Mouse (Mus musculus) layer of hippocampus, adult 2 months (tissue): ENCODE measurements at regions not wholly inside any gene's neighbourhood (a gene's known extent, or its start where the extent isn't known, plus 50 kb on each side); places are given as distances from the start of the nearest gene placed in this dataset.

Source experiments
- DNase-seq, 2 experiments: peaks; one replicate each; pipeline ENCODE4 v3.0.0; 2022; ENCODE audit warnings: low spot score in 2 of 2
- H3K27ac ChIP-seq: fragments of 200-600 bp; 2 replicates; pipeline ENCODE4 v1.8.1; 2022
- H3K4me3 ChIP-seq: fragments of 200-600 bp; 2 replicates; pipeline ENCODE4 v1.8.1; 2022; ENCODE audit warnings: mild to moderate bottlenecking
- CTCF ChIP-seq: fragments of 200-600 bp; conservative IDR thresholded peaks from 2 replicates; pipeline ENCODE4 v1.8.1; 2022; ENCODE audit warnings: antibody characterized with exemption, mild to moderate bottlenecking, moderate library complexity

GRCm38 (mm10) chr16:87783561-87784304, 85.0 kb downstream of the Bach1 start:
- TF ChIP-seq CTCF = no peak
- DNase-seq = no peak
- Histone ChIP-seq H3K4me3 (peak overlapping the region; percentile 12; the same call in 1 of the 2 replicates), H3K27ac (peak overlapping the region; percentile 53)

DNA sequence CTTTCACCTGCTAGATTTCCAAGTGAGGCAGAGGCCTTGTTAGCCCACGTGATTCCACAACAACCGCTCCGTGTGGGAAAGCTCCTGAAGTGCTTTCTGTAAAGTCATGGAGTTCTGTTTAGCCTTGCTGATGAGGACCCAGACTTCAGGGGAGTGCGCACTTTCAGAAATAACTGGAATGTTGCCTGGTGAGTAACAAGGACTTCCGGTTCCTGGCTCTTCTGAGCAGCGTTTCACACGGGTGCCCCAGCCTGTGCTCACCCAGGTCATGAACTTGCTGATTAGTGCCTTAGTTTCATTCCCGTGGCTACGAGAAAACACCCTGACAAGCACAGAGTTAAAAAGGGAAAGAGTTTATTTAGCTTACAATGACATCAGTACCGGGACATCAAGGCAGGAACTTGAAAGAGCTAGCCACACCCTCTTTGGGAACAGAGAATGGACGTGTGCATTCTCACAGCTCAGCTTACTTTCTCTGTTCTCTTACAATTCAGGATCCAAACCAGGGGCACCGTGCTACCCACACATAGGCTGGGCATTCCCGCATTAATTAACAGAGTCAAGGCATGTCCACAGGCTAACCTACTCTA, 85.8 kb downstream of the Bach1 start:
- DNase-seq = no peak
- H3K27ac ChIP-seq = peak overlapping the region; percentile 53

DNA sequence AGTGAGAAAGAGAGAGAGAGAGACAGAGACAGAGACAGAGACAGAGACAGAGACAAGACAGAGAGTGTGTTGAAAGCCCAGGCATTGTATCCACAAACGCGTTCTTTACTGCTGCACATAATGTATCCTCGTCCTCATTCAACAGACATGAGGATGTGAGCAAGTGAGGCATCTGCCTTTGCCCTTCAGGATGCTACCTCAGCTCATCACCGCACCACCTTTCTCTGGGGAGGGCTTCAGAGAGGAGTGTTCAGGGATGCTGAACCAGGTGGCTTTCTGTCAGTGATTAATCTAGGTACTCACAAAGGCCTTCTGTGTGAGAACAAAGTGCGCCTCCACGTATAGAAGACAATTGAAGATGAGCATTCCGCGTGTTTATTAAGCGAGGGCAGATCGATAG, 90.8 kb downstream of the Bach1 start:
- H3K27ac ChIP-seq = no peak overlapping the region
- no peak overlapping the region for H3K4me3 ChIP-seq
- no peak for DNase-seq
- no peak for TF ChIP-seq CTCF

More for the DNA sequence above, 85.8 kb downstream of the Bach1 start:
- no peak for TF ChIP-seq CTCF
- H3K4me3 ChIP-seq = peak overlapping the region; percentile 12; the same call in 1 of the 2 replicates

- H3K27ac ChIP-seq = no peak overlapping the region
- DNase-seq = no peak
- H3K4me3 ChIP-seq = no peak overlapping the region
- no peak for TF ChIP-seq CTCF
Measured at GRCm38 (mm10) chr16:87789957-87790356, 91.2 kb downstream of the Bach1 start.

DNA sequence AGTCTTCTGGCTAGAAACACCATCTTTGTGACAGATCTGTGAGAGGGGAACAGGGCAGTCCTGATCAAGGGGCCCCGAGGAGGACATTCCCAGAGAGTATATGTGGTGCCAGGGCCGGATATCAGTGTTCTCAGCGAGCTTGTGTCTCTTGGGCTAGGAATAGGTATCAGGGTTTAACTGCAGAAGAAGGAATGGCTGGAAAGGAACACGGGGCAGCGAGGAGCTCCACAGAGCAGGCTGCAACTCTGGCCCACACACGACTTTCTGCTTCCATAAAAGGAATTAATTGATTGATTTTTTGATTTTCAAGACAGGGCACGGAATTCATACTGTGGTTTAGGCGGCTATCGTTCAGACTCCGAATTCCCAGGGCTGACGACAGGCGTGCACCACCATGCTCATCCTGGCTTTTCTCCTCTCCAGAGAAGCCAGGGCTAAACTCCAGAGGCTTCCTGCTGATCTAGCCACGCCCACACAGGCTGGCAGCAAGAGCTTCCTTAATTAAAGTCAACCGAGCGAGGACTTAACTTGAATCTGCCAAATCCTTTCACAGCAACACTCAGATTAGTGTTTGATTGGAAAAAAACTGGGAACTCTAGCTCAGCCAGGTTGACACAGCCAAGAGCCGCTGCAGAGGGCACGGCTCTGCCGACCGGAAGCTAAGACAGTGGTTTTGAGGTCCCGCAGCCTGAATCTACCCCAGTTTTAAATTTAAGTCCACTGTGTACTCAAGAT, 97.9 kb downstream of the Bach1 start:
- no peak for TF ChIP-seq CTCF
- DNase-seq = peak; percentile 27 to 29
- Histone ChIP-seq H3K4me3 (peak overlapping the region; percentile 45), H3K27ac (0 out of 2 replicates have a peak overlapping the region, but pooled peaks have one; percentile 7)

GRCm38 (mm10) chr16:87802317-87802716, 103.6 kb downstream of the Bach1 start:
- TF ChIP-seq CTCF = no peak
- DNase-seq = no peak
- Histone ChIP-seq H3K27ac (no peak overlapping the region), H3K4me3 (no peak overlapping the region)

DNA sequence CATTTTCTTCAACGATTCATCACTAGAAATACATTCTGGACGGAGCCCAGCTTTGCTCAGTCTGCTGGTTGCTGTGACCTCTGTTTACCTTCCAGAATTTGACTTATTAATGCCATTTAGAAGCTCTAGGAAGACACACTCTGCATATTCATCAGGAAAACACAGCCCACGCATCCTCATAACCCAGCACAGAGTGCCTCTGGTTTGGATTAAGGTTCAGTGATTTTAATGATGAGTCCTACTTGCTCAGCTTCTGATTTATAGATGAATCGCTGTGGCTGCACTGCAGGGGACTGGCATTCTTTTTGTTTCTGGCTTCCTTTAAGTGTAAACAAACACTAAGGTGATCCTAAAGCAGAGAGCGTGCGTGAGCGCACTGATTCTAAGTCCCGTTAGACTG, 118.8 kb downstream of the Bach1 start:
- no peak overlapping the region for H3K4me3 ChIP-seq
- no peak overlapping the region for H3K27ac ChIP-seq
- TF ChIP-seq CTCF = no peak
- no peak for DNase-seq

DNA sequence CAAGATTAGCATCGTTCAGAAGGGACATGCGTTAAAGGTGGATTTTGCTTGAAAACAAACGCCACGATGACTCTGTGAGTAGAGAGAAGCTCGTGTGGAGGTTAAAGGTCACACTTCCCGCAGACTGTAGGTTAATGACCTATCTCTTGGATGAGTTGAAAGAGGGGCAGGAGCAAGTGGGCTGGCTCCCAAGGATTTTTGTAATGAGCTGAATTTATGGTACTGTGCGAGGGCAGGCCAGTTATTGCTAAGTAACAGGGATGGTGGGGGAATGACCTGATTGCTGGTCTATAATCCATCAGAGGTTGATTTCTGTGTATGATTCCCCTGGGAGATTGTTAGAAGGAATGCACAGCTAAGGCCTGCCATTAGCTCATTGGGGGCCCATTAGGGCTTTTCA, 135.6 kb downstream of the Bach1 start:
- no peak for TF ChIP-seq CTCF

GRCm38 (mm10) chr16:87840949-87841546, 142.3 kb downstream of the Bach1 start:
- peak; percentile 78 to 83 for DNase-seq
- no peak overlapping the region for H3K4me3 ChIP-seq
- H3K27ac ChIP-seq = no peak overlapping the region
- peak; percentile 93 for TF ChIP-seq CTCF

More for the DNA sequence above, 135.6 kb downstream of the Bach1 start:
- DNase-seq = no peak
- Histone ChIP-seq H3K4me3 (peak overlapping the region; percentile 17), H3K27ac (peak overlapping the region; percentile 60)
